Mouse (Mus musculus): ENCODE measurements around the gene Rbfox3.

Rbfox3 gene

GRCm38 (mm10) chr11:118507904-118508303 is 403.5 kb downstream of the Rbfox3 start:
- peak; percentile 46 for DNase-seq (ENCODE audit: low read depth, low spot score)

GRCm38 (mm10) chr11:118507095-118507494 is 404.3 kb downstream of the Rbfox3 start:
- DNase-seq (ENCODE audit: low read depth, low spot score) = no peak

GRCm38 (mm10) chr11:118504180-118504454 is 407.3 kb downstream of the Rbfox3 start:
- DNase-seq (ENCODE audit: low read depth, low spot score) = no peak

- DNase-seq (ENCODE audit: low read depth, low spot score) = no peak
These were observed 407.8 kb downstream of the Rbfox3 start for GRCm38 (mm10) chr11:118503418-118504179.

GRCm38 (mm10) chr11:118502990-118503389 is 408.4 kb downstream of the Rbfox3 start:
- DNase-seq (ENCODE audit: low read depth, low spot score) = no peak

- no peak for DNase-seq (ENCODE audit: low read depth, low spot score)
These were observed 415.2 kb downstream of the Rbfox3 start for GRCm38 (mm10) chr11:118496066-118496689.

GRCm38 (mm10) chr11:118495065-118495464 is 416.3 kb downstream of the Rbfox3 start:
- DNase-seq (ENCODE audit: low read depth, low spot score) = no peak

GRCm38 (mm10) chr11:118494001-118494737 is 417.2 kb downstream of the Rbfox3 start:
- DNase-seq (ENCODE audit: low read depth, low spot score) = no peak

- no peak for DNase-seq (ENCODE audit: low read depth, low spot score)
These were observed 417.9 kb downstream of the Rbfox3 start for GRCm38 (mm10) chr11:118493458-118493857.

- no peak for DNase-seq (ENCODE audit: low read depth, low spot score)
These were observed 420.2 kb downstream of the Rbfox3 start for GRCm38 (mm10) chr11:118491230-118491629.

GRCm38 (mm10) chr11:118490566-118491218 is 420.7 kb downstream of the Rbfox3 start:
- peak; percentile 41 for DNase-seq (ENCODE audit: low read depth, low spot score)

GRCm38 (mm10) chr11:118488907-118489270 is 422.5 kb downstream of the Rbfox3 start:
- DNase-seq (ENCODE audit: low read depth, low spot score) = no peak

GRCm38 (mm10) chr11:118488191-118488906 is 423.0 kb downstream of the Rbfox3 start:
- no peak for DNase-seq (ENCODE audit: low read depth, low spot score)

- DNase-seq (ENCODE audit: low read depth, low spot score) = no peak
These were observed 424.3 kb downstream of the Rbfox3 start for GRCm38 (mm10) chr11:118486881-118487772.

GRCm38 (mm10) chr11:118486281-118486680 is 425.1 kb downstream of the Rbfox3 start:
- DNase-seq (ENCODE audit: low read depth, low spot score) = no peak

GRCm38 (mm10) chr11:118485780-118486179 is 425.6 kb downstream of the Rbfox3 start:
- DNase-seq (ENCODE audit: low read depth, low spot score) = no peak

GRCm38 (mm10) chr11:118485338-118485737 is 426.1 kb downstream of the Rbfox3 start:
- no peak for DNase-seq (ENCODE audit: low read depth, low spot score)

- no peak for DNase-seq (ENCODE audit: low read depth, low spot score)
These were observed 427.2 kb downstream of the Rbfox3 start for GRCm38 (mm10) chr11:118484169-118484568.

- DNase-seq (ENCODE audit: low read depth, low spot score) = no peak
These were observed 429.6 kb downstream of the Rbfox3 start for GRCm38 (mm10) chr11:118481751-118482150.

- no peak for DNase-seq (ENCODE audit: low read depth, low spot score)
These were observed 430.2 kb downstream of the Rbfox3 start for GRCm38 (mm10) chr11:118481231-118481630.

- no peak for DNase-seq (ENCODE audit: low read depth, low spot score)
These were observed 431.6 kb downstream of the Rbfox3 start for GRCm38 (mm10) chr11:118479776-118480175.

Data from CD4-positive helper T cell, adult 2 months (primary cell).